Mouse (Mus musculus): ENCODE results near the gene Far2. TPM values are rescaled to one million over a fixed set of nuclear protein-coding genes. Genes with fewer than 3 reads are reported as not detected.

Far2 gene
- polyA plus RNA-seq, 1 experiment, result 16.8 TPM

- TF ChIP-seq CTCF (IDR thresholded peaks at IDR 0.05; ENCODE audit: borderline replicate concordance, insufficient read depth, low read depth, low read length), result no peak
- no peak for DNase-seq
- no peaks in the 10 kb centered on the region for H3K4me1 ChIP-seq (ENCODE audit: control insufficient read depth, insufficient read depth, low read length)
- WGBS, result 89% methylated on average over 4 of the region's 4 CpGs
- no peak overlapping the region for H3K4me3 ChIP-seq (replicated peaks; ENCODE audit: insufficient read depth, low read depth, low read length)
- no peaks in the 10 kb centered on the region for H3K27me3 ChIP-seq (ENCODE audit: control insufficient read depth, insufficient read depth, low read length)
- H3K27ac ChIP-seq (ENCODE audit: insufficient read depth, low read length), result no peak overlapping the region
Observed at GRCm38 (mm10) chr6:148068786-148069185, 21.7 kb downstream of the Far2 start.

- TF ChIP-seq CTCF (IDR thresholded peaks at IDR 0.05; ENCODE audit: borderline replicate concordance, insufficient read depth, low read depth, low read length) (no peak), POLR2A (IDR thresholded peaks at IDR 0.05; ENCODE audit: borderline replicate concordance, insufficient read depth, low read length) (no peak)
- Histone ChIP-seq H3K4me1 (ENCODE audit: control insufficient read depth, insufficient read depth, low read length) (no peaks in the 10 kb centered on the region), H3K27me3 (ENCODE audit: control insufficient read depth, insufficient read depth, low read length) (no peaks in the 10 kb centered on the region), H3K27ac (ENCODE audit: insufficient read depth, low read length) (no peak overlapping the region), H3K4me3 (replicated peaks; ENCODE audit: insufficient read depth, low read depth, low read length) (no peak overlapping the region)
- 70% methylated on average over 3 of the region's 3 CpGs for WGBS
- no peak for DNase-seq
Observed at GRCm38 (mm10) chr6:148073599-148073998, 26.5 kb downstream of the Far2 start.

GRCm38 (mm10) chr6:148074211-148074864 lies 27.3 kb downstream of the Far2 start:
- H3K27me3 ChIP-seq (ENCODE audit: control insufficient read depth, insufficient read depth, low read length), result no peaks in the 10 kb centered on the region
- TF ChIP-seq CTCF (IDR thresholded peaks at IDR 0.05; ENCODE audit: borderline replicate concordance, insufficient read depth, low read depth, low read length) (no peak), POLR2A (IDR thresholded peaks at IDR 0.05; ENCODE audit: borderline replicate concordance, insufficient read depth, low read length) (no peak)
- no peak for DNase-seq
- H3K4me1 ChIP-seq (ENCODE audit: control insufficient read depth, insufficient read depth, low read length), result no peaks in the 10 kb centered on the region
- H3K27ac ChIP-seq (ENCODE audit: insufficient read depth, low read length), result no peak overlapping the region
- H3K4me3 ChIP-seq (replicated peaks; ENCODE audit: insufficient read depth, low read depth, low read length), result no peak overlapping the region

GRCm38 (mm10) chr6:148083864-148084263 lies 36.8 kb downstream of the Far2 start:
- no peaks in the 10 kb centered on the region for H3K27me3 ChIP-seq (ENCODE audit: control insufficient read depth, insufficient read depth, low read length)
- TF ChIP-seq POLR2A (IDR thresholded peaks at IDR 0.05; ENCODE audit: borderline replicate concordance, insufficient read depth, low read length), result no peak
- TF ChIP-seq CTCF (IDR thresholded peaks at IDR 0.05; ENCODE audit: borderline replicate concordance, insufficient read depth, low read depth, low read length), result no peak
- no peaks in the 10 kb centered on the region for H3K4me1 ChIP-seq (ENCODE audit: control insufficient read depth, insufficient read depth, low read length)
- 91% methylated on average over 2 of the region's 2 CpGs for WGBS
- DNase-seq, result no peak
- no peak overlapping the region for H3K27ac ChIP-seq (ENCODE audit: insufficient read depth, low read length)
- no peak overlapping the region for H3K4me3 ChIP-seq (replicated peaks; ENCODE audit: insufficient read depth, low read depth, low read length)

GRCm38 (mm10) chr6:148084403-148084802 lies 37.3 kb downstream of the Far2 start:
- TF ChIP-seq POLR2A (IDR thresholded peaks at IDR 0.05; ENCODE audit: borderline replicate concordance, insufficient read depth, low read length) (no peak), CTCF (IDR thresholded peaks at IDR 0.05; ENCODE audit: borderline replicate concordance, insufficient read depth, low read depth, low read length) (no peak)
- Histone ChIP-seq H3K4me3 (replicated peaks; ENCODE audit: insufficient read depth, low read depth, low read length) (no peak overlapping the region), H3K27ac (ENCODE audit: insufficient read depth, low read length) (no peak overlapping the region), H3K4me1 (ENCODE audit: control insufficient read depth, insufficient read depth, low read length) (no peaks in the 10 kb centered on the region), H3K27me3 (ENCODE audit: control insufficient read depth, insufficient read depth, low read length) (no peaks in the 10 kb centered on the region)
- WGBS, result 85% methylated on average over 2 of the region's 2 CpGs
- no peak for DNase-seq

GRCm38 (mm10) chr6:148097039-148097438 lies 50.0 kb downstream of the Far2 start:
- 71% methylated on average over 3 of the region's 3 CpGs for WGBS
- no peaks in the 10 kb centered on the region for H3K27me3 ChIP-seq (ENCODE audit: control insufficient read depth, insufficient read depth, low read length)
- no peak for DNase-seq
- TF ChIP-seq CTCF (IDR thresholded peaks at IDR 0.05; ENCODE audit: borderline replicate concordance, insufficient read depth, low read depth, low read length), result no peak
- TF ChIP-seq POLR2A (IDR thresholded peaks at IDR 0.05; ENCODE audit: borderline replicate concordance, insufficient read depth, low read length), result no peak
- H3K4me1 ChIP-seq (ENCODE audit: control insufficient read depth, insufficient read depth, low read length), result no peaks in the 10 kb centered on the region
- no peak overlapping the region for H3K4me3 ChIP-seq (replicated peaks; ENCODE audit: insufficient read depth, low read depth, low read length)
- no peak overlapping the region for H3K27ac ChIP-seq (ENCODE audit: insufficient read depth, low read length)

- 84% methylated on average over 3 of the region's 3 CpGs for WGBS
- no peak overlapping the region for H3K27ac ChIP-seq (ENCODE audit: insufficient read depth, low read length)
- DNase-seq, result no peak
- no peaks in the 10 kb centered on the region for H3K4me1 ChIP-seq (ENCODE audit: control insufficient read depth, insufficient read depth, low read length)
- H3K27me3 ChIP-seq (ENCODE audit: control insufficient read depth, insufficient read depth, low read length), result no peaks in the 10 kb centered on the region
- TF ChIP-seq CTCF (IDR thresholded peaks at IDR 0.05; ENCODE audit: borderline replicate concordance, insufficient read depth, low read depth, low read length), result no peak
- TF ChIP-seq POLR2A (IDR thresholded peaks at IDR 0.05; ENCODE audit: borderline replicate concordance, insufficient read depth, low read length), result no peak
- H3K4me3 ChIP-seq (replicated peaks; ENCODE audit: insufficient read depth, low read depth, low read length), result no peak overlapping the region
Observed at GRCm38 (mm10) chr6:148101977-148102376, 54.9 kb downstream of the Far2 start.

- Histone ChIP-seq H3K27me3 (ENCODE audit: control insufficient read depth, insufficient read depth, low read length) (no peaks in the 10 kb centered on the region), H3K27ac (ENCODE audit: insufficient read depth, low read length) (no peak overlapping the region), H3K4me1 (ENCODE audit: control insufficient read depth, insufficient read depth, low read length) (no peaks in the 10 kb centered on the region), H3K4me3 (replicated peaks; ENCODE audit: insufficient read depth, low read depth, low read length) (no peak overlapping the region)
- TF ChIP-seq POLR2A (IDR thresholded peaks at IDR 0.05; ENCODE audit: borderline replicate concordance, insufficient read depth, low read length), result no peak
- TF ChIP-seq CTCF (IDR thresholded peaks at IDR 0.05; ENCODE audit: borderline replicate concordance, insufficient read depth, low read depth, low read length), result no peak
- WGBS, result 100% methylated on average over 1 of the region's 1 CpGs
- DNase-seq, result no peak
Observed at GRCm38 (mm10) chr6:148102434-148102833, 55.4 kb downstream of the Far2 start.
